Mouse (Mus musculus) kidney, postnatal 36 days (tissue): Measurements from ENCODE around the gene Mei1.

Source experiments
- DNase-seq, 2 experiments: peaks; one replicate each; pipeline ENCODE4 v3.0.0; 2021 to 2022; ENCODE audit warnings: mixed read lengths in 2 of 2

The Mei1 gene

GRCm38 (mm10) chr15:82069898-82070297, at the start of gene Mei1:
Gene Mei1 (plus strand): TSS chr15:82069996.
- no peak for DNase-seq

GRCm38 (mm10) chr15:82022535-82023088, 47.2 kb upstream of the Mei1 start:
- peak in 1 of 2 experiments; percentile 10 for DNase-seq

- no peak for DNase-seq
These were observed 45.7 kb upstream of the Mei1 start for GRCm38 (mm10) chr15:82023965-82024635.

GRCm38 (mm10) chr15:82027276-82027675, 42.5 kb upstream of the Mei1 start:
- DNase-seq = no peak

- DNase-seq = no peak
These were observed 42.1 kb upstream of the Mei1 start for GRCm38 (mm10) chr15:82027726-82028125.

- DNase-seq = no peak
These were observed 37.4 kb upstream of the Mei1 start for GRCm38 (mm10) chr15:82032386-82032785.

GRCm38 (mm10) chr15:82033762-82034161, 36.0 kb upstream of the Mei1 start, which contains the start of gene Desi1:
Gene Desi1 (minus strand): TSS chr15:82033862.
- DNase-seq = no peak

- DNase-seq = peak; percentile 29 to 52
These were observed 33.7 kb upstream of the Mei1 start for GRCm38 (mm10) chr15:82035904-82036689.

- peak; percentile 41 to 68 for DNase-seq
These were observed 29.1 kb upstream of the Mei1 start for GRCm38 (mm10) chr15:82040650-82041049.

GRCm38 (mm10) chr15:82044166-82044784, 25.5 kb upstream of the Mei1 start:
- DNase-seq = peak in 1 of 2 experiments; percentile 23

- DNase-seq = peak; percentile 16 to 56
These were observed 23.4 kb upstream of the Mei1 start for GRCm38 (mm10) chr15:82046246-82046891.

- peak; percentile 93 to 97 for DNase-seq
These were observed 22.5 kb upstream of the Mei1 start, which contains the start of gene Snu13 for GRCm38 (mm10) chr15:82047080-82047883. Gene Snu13 (minus strand): TSS chr15:82047598.

GRCm38 (mm10) chr15:82052544-82052943, 17.3 kb upstream of the Mei1 start:
- DNase-seq = no peak

- DNase-seq = no peak
These were observed 11.0 kb upstream of the Mei1 start, which contains the start of gene 4930407I10Rik for GRCm38 (mm10) chr15:82058719-82059201. Gene 4930407I10Rik (plus strand): TSS chr15:82059151.

- no peak for DNase-seq
These were observed 5.9 kb upstream of the Mei1 start for GRCm38 (mm10) chr15:82063909-82064308.

- DNase-seq = peak; percentile 85 to 87
These were observed 4.3 kb upstream of the Mei1 start for GRCm38 (mm10) chr15:82065511-82065910.

GRCm38 (mm10) chr15:82071816-82072469, 2.1 kb downstream of the Mei1 start:
- no peak for DNase-seq

GRCm38 (mm10) chr15:82073490-82073889, 3.7 kb downstream of the Mei1 start:
- DNase-seq = no peak

GRCm38 (mm10) chr15:82079883-82080282, 10.1 kb downstream of the Mei1 start:
- DNase-seq = no peak

- DNase-seq = peak; percentile 17 to 34
These were observed 11.4 kb downstream of the Mei1 start for GRCm38 (mm10) chr15:82081161-82081560.

- no peak for DNase-seq
These were observed 15.8 kb downstream of the Mei1 start for GRCm38 (mm10) chr15:82085606-82086005.
